Mouse (Mus musculus) midbrain, embryonic 13.5 days (tissue): ENCODE data around the gene Pcgf2. TPM values are rescaled to one million over a fixed set of nuclear protein-coding genes. Genes with fewer than 3 reads are reported as not detected.
"Not testable (repeated sequence)": the region's sequence is repeated elsewhere in the genome, so short reads cannot be mapped to it uniquely, and the experiment has no call there.

ENCODE experiments used
- ATAC-seq: fragments of 200-750 bp; cut with Nextera tagmentation; 2 replicates; pipeline ENCODE4 v1.8.0; 2017; ENCODE audit warnings: mild to moderate bottlenecking, moderate TSS enrichment, moderate library complexity
- H3K27ac ChIP-seq: fragments of 300-500 bp; sonication (generic); 2 replicates; pipeline ENCODE4 v1.5.1; 2015; ENCODE audit warnings: inconsistent platforms, mild to moderate bottlenecking, moderate library complexity
- H3K27me3 ChIP-seq: fragments of 300-500 bp; sonication (generic); 2 replicates; pipeline ENCODE4 v1.6.1; 2015; ENCODE audit warnings: mild to moderate bottlenecking, inconsistent platforms
- H3K36me3 ChIP-seq: fragments of 300-500 bp; sonication (generic); 2 replicates; pipeline ENCODE4 v1.6.1; 2015; ENCODE audit warnings: mild to moderate bottlenecking, inconsistent platforms
- H3K4me1 ChIP-seq: fragments of 300-500 bp; sonication (generic); replicated peaks from 2 replicates; pipeline ENCODE4 v1.6.1; 2015; ENCODE audit warnings: inconsistent platforms
- H3K4me2 ChIP-seq: fragments of 300-500 bp; sonication (generic); replicated peaks from 2 replicates; pipeline ENCODE4 v1.6.1; 2015; ENCODE audit warnings: moderate library complexity, mild to moderate bottlenecking, inconsistent platforms
- H3K4me3 ChIP-seq: fragments of 300-500 bp; sonication (generic); replicated peaks from 2 replicates; pipeline ENCODE4 v1.5.1; 2015; ENCODE audit warnings: mild to moderate bottlenecking, inconsistent platforms
- H3K9ac ChIP-seq: fragments of 300-500 bp; sonication (generic); replicated peaks from 2 replicates; pipeline ENCODE4 v1.6.1; 2015; ENCODE audit warnings: mild to moderate bottlenecking, inconsistent platforms
- H3K9me3 ChIP-seq: fragments of 300-500 bp; sonication (generic); 2 replicates; pipeline ENCODE4 v1.6.1; 2016; ENCODE audit warnings: mild to moderate bottlenecking, inconsistent platforms
- WGBS: fragments of 180-500 bp; shearing (Covaris S2); methylation state at CpG from one replicate; pipeline ENCODE4 v1.1.7; 2015; 5-methylcytosine and 5-hydroxymethylcytosine counted together
- polyA plus RNA-seq: library from polyadenylated mRNA; unstranded; fragments of >200 nt; fragmentation: Nextera tagmentation; extraction: Ambion mirVana; gene quantifications from 2 replicates; pipeline ENCODE4 v1.2.1, GENCODE M21; 2015

Pcgf2 gene
- polyA plus RNA-seq, 1 experiment from 2014 or later: 25.3 TPM

DNA sequence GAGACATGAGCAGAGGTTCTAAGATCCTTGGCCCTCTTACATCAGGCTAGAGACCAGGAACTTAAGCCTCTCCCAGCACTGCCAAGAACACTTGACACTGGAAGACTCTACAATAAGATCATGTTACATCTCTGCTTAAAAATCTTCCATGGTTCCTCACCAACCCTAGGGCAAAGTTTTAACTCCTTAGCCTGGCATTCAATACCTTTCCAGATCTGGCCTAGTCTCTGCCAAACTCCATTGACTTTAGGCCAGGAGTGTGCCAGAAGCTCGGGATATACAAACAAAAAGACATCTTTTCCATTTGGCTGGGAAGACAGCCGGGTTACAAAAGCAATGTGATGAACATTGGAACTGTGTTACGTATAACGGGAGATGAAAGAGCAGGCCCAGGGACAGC, 37.3 kb upstream of the Pcgf2 start:
- H3K27ac ChIP-seq: no peak overlapping the region

GRCm38 (mm10) chr11:97736645-97737044, 36.3 kb upstream of the Pcgf2 start:
- no peak overlapping the region for H3K4me2 ChIP-seq
- no peak overlapping the region for H3K4me3 ChIP-seq
- H3K36me3 ChIP-seq: peaks cover 8% of the 10 kb centered on the region
- no peak overlapping the region for H3K9ac ChIP-seq
- H3K27me3 ChIP-seq: no peaks in the 10 kb centered on the region
- H3K4me1 ChIP-seq: peaks cover 16% of the 10 kb centered on the region
- no peaks in the 10 kb centered on the region for H3K9me3 ChIP-seq
- H3K27ac ChIP-seq: no peak overlapping the region
- WGBS: 91% methylated on average over 5 of the region's 5 CpGs
- no peak for ATAC-seq

More for the DNA sequence above, 37.3 kb upstream of the Pcgf2 start:
- Histone ChIP-seq H3K27me3 (no peaks in the 10 kb centered on the region), H3K9ac (no peak overlapping the region), H3K9me3 (no peaks in the 10 kb centered on the region), H3K4me1 (peaks cover 25% of the 10 kb centered on the region), H3K4me2 (no peak overlapping the region), H3K36me3 (no peaks in the 10 kb centered on the region), H3K4me3 (no peak overlapping the region)
- 80% methylated on average over 4 of the region's 4 CpGs for WGBS
- ATAC-seq: no peak

DNA sequence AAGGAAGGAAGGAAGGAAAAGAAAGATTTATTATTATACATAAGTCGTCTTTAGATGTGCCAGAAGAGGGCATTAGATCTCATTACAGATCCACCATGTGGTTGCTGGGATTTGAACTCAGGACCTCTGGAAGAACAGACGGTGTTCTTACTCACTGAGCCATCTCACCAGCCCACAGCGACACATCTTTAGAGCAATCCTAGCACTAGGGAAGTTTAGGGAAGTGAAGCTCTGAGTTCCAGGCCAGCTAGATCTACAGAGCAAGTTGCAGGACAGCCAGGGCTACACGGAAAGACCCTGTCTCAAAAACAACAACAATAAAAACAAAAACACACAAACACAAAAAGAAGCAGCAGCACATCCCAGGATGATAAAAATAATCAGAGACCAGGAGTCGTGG, 34.5 kb upstream of the Pcgf2 start:
- H3K4me3 ChIP-seq, H3K27ac ChIP-seq, H3K9ac ChIP-seq, ATAC-seq, H3K4me1 ChIP-seq, H3K4me2 ChIP-seq, H3K9me3 ChIP-seq, H3K27me3 ChIP-seq: not testable (repeated sequence)
- WGBS: 92% methylated on average over 5 of the region's 5 CpGs
- H3K36me3 ChIP-seq: peaks cover 23% of the 10 kb centered on the region

DNA sequence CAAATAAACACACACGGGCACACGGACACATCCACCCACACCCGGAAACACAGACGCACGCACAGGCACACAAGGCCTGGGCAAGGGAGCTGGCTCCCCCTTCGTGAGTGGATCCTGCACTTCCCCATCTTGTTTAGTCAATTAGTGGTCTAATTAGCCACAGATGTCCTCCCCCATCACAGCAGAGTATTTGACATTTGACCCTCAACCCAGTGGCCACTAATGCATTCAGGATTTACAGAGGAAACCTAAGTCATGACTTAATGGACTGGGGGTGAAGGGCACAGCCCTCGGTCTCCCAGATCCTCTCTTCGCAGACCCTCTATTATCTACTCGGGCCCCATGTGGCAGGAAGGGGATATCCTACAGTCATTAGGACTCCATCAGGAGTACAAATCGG, 33.4 kb upstream of the Pcgf2 start:
- Histone ChIP-seq H3K4me3 (no peak overlapping the region), H3K36me3 (peaks cover 34% of the 10 kb centered on the region), H3K9me3 (no peaks in the 10 kb centered on the region), H3K27ac (no peak overlapping the region), H3K4me2 (no peak overlapping the region), H3K4me1 (0 out of 2 replicates have a peak, but pooled peaks cover 3% of the 10 kb centered on the region), H3K9ac (no peak overlapping the region), H3K27me3 (no peaks in the 10 kb centered on the region)
- ATAC-seq: no peak
- WGBS: 62% methylated on average over 10 of the region's 10 CpGs

- H3K4me1 ChIP-seq: no peaks in the 10 kb centered on the region
- no peaks in the 10 kb centered on the region for H3K27me3 ChIP-seq
- H3K9me3 ChIP-seq: no peaks in the 10 kb centered on the region
- no peak overlapping the region for H3K4me3 ChIP-seq
- H3K9ac ChIP-seq: no peak overlapping the region
- 92% methylated on average over 7 of the region's 7 CpGs for WGBS
- peaks cover 84% of the 10 kb centered on the region for H3K36me3 ChIP-seq
- no peak overlapping the region for H3K27ac ChIP-seq
- no peak for ATAC-seq
- no peak overlapping the region for H3K4me2 ChIP-seq
Measured at GRCm38 (mm10) chr11:97728730-97729129, 28.4 kb upstream of the Pcgf2 start.

DNA sequence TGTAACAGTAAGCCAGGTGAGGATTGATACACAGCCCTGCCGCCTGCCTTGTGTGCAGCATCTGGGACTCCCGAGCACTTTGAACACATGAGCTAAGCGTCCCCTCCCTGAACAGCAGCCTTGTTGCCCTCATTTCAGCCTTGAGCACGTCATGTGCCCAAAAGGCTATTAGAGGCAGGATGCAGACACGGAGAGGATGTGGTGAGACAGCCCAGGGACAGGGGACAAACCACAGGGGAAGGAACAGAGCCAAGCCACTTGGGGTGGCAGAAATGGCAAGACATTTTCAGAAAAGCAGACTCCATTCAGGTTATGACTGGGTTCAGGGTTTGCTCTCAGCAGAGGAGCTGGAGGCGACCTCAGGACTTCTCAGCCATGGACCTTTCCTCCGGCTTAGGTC, 28.0 kb upstream of the Pcgf2 start:
- Histone ChIP-seq H3K27ac (no peak overlapping the region), H3K4me2 (no peak overlapping the region), H3K36me3 (peaks cover 88% of the 10 kb centered on the region), H3K4me1 (no peaks in the 10 kb centered on the region), H3K9me3 (no peaks in the 10 kb centered on the region), H3K9ac (no peak overlapping the region), H3K27me3 (no peaks in the 10 kb centered on the region), H3K4me3 (no peak overlapping the region)
- ATAC-seq: no peak
- WGBS: 85% methylated on average over 7 of the region's 7 CpGs

- no peak overlapping the region for H3K9ac ChIP-seq
- H3K27ac ChIP-seq: no peak overlapping the region
- no peaks in the 10 kb centered on the region for H3K4me1 ChIP-seq
- no peak overlapping the region for H3K4me3 ChIP-seq
- ATAC-seq: no peak
- no peaks in the 10 kb centered on the region for H3K27me3 ChIP-seq
- H3K9me3 ChIP-seq: 0 out of 2 replicates have a peak, but pooled peaks cover 4% of the 10 kb centered on the region
- H3K4me2 ChIP-seq: no peak overlapping the region
- peaks cover 99% of the 10 kb centered on the region for H3K36me3 ChIP-seq
- WGBS: 91% methylated on average over 7 of the region's 7 CpGs
Measured at GRCm38 (mm10) chr11:97723709-97724108, 23.4 kb upstream of the Pcgf2 start.

DNA sequence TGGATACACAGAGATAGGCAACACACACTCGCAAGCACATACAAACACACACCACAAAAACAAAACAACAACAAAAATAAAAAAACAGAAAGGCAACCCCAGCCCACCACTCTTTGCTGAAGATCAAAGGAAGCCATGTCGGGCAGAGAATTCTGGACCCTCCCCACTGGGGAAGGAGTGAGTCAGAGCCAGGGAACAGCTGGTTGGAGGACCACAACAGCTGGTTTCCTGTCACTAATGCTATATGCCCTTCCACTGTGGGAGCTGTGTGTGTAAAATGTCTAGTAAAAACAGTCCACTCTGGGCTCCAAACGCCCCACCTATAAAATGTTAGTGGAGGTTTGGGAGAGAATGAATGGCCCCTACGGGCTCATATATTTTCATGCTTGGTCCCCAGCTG, 21.0 kb upstream of the Pcgf2 start:
- 96% methylated on average over 4 of the region's 4 CpGs for WGBS
- no peak overlapping the region for H3K4me2 ChIP-seq
- no peaks in the 10 kb centered on the region for H3K4me1 ChIP-seq
- no peak for ATAC-seq
- 0 out of 2 replicates have a peak, but pooled peaks cover 4% of the 10 kb centered on the region for H3K9me3 ChIP-seq
- H3K27me3 ChIP-seq: no peaks in the 10 kb centered on the region
- no peak overlapping the region for H3K27ac ChIP-seq
- no peak overlapping the region for H3K4me3 ChIP-seq
- H3K36me3 ChIP-seq: peaks cover 97% of the 10 kb centered on the region
- no peak overlapping the region for H3K9ac ChIP-seq

GRCm38 (mm10) chr11:97719041-97719440, 18.7 kb upstream of the Pcgf2 start:
- ATAC-seq: no peak
- 93% methylated on average over 4 of the region's 4 CpGs for WGBS

DNA sequence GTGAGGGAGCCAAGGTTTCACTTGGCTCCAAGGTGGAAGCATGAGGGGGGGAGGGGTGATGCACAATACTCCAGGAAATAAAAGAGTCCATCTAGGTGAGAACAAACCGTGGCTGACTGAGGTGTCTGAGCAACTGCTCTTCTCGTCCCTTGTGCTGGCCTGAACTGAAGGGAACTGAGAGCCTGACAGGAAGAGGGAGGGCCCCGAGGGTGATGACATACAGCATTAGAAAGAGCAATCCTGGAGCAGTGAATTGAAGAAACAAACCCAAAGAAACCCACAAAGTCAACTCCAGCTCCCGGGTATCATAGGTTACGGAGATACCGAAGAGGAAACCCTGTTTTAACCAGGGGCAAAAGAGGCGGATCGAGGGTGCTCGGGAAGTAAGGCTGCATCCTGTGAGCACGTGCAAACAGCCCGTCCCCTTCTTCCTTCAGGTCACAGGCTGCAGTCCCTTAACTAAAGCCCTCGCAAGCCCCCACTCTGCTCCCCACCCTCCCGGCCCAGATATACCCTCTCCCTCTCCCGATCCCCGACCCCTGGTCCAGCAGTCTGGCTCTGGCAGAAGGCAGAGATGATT, 18.1 kb upstream of the Pcgf2 start:
- H3K4me1 ChIP-seq: no peaks in the 10 kb centered on the region
- no peak overlapping the region for H3K27ac ChIP-seq
- H3K4me3 ChIP-seq: no peak overlapping the region
- H3K27me3 ChIP-seq: no peaks in the 10 kb centered on the region
- WGBS: 88% methylated on average over 15 of the region's 15 CpGs
- H3K9me3 ChIP-seq: 0 out of 2 replicates have a peak, but pooled peaks cover 4% of the 10 kb centered on the region
- no peak overlapping the region for H3K9ac ChIP-seq
- no peak for ATAC-seq
- H3K4me2 ChIP-seq: no peak overlapping the region
- H3K36me3 ChIP-seq: peaks cover 92% of the 10 kb centered on the region

More at GRCm38 (mm10) chr11:97719041-97719440, 18.7 kb upstream of the Pcgf2 start:
- Histone ChIP-seq H3K4me2 (no peak overlapping the region), H3K9ac (no peak overlapping the region), H3K27me3 (no peaks in the 10 kb centered on the region), H3K9me3 (0 out of 2 replicates have a peak, but pooled peaks cover 4% of the 10 kb centered on the region), H3K4me1 (no peaks in the 10 kb centered on the region), H3K36me3 (peaks cover 92% of the 10 kb centered on the region), H3K27ac (no peak overlapping the region), H3K4me3 (no peak overlapping the region)

- no peak for ATAC-seq
- Histone ChIP-seq H3K27ac (no peak overlapping the region), H3K4me3 (no peak overlapping the region), H3K4me2 (no peak overlapping the region), H3K27me3 (no peaks in the 10 kb centered on the region), H3K9ac (no peak overlapping the region), H3K4me1 (no peaks in the 10 kb centered on the region), H3K9me3 (0 out of 2 replicates have a peak, but pooled peaks cover 4% of the 10 kb centered on the region), H3K36me3 (peaks cover 92% of the 10 kb centered on the region)
- 91% methylated on average over 26 of the region's 26 CpGs for WGBS
Measured at GRCm38 (mm10) chr11:97717369-97718280, 17.3 kb upstream of the Pcgf2 start.

DNA sequence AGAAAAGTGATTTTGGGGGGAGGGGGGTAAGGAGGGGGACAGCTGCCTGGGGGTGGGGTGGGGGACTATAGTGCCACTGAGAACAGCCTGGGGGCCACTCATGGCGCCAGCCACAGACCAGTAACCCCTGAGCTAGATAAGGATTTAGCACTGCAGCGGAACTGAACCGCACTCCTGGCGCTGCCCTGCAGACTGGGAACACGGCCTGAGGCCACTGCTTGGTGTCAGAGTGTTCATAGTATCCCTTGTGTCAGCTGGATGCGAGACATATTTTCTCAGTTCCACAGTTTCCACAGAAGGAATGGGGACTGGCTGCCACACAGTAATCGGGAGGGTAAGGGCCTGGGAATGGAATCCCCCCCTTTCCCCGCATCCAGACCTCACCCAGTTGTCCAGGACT, 15.7 kb upstream of the Pcgf2 start:
- H3K27ac ChIP-seq: no peak overlapping the region
- 89% methylated on average over 8 of the region's 8 CpGs for WGBS
- H3K27me3 ChIP-seq: no peaks in the 10 kb centered on the region
- no peak overlapping the region for H3K4me2 ChIP-seq
- peaks cover 92% of the 10 kb centered on the region for H3K36me3 ChIP-seq
- H3K9ac ChIP-seq: no peak overlapping the region
- H3K4me3 ChIP-seq: no peak overlapping the region
- no peak for ATAC-seq
- no peaks in the 10 kb centered on the region for H3K9me3 ChIP-seq
- no peaks in the 10 kb centered on the region for H3K4me1 ChIP-seq
